ENCODE assay signal across 9 mouse cellular contexts in genomic region chr9:44485105-44485515, GRCm38 (mm10). TPM values are rescaled to one million over a fixed set of nuclear protein-coding genes. Genes with fewer than 3 reads are reported as not detected.
DNase-seq lines count a peak whose midpoint lies in the region; ATAC-seq and TF ChIP-seq lines count a peak whose summit lies in the region.
"Had no signal": no experiment of that assay in that cellular context is flagged by ENCODE, and none has a peak within 500 bp of the region (broad histone marks: within the 10 kb centered on the region; RNA-seq: fewer than 3 reads in every experiment).

No protein-coding gene starts in this region.

- no peak overlapping the region for H3K4me3 ChIP-seq in CH12.LX (replicated peaks in 1 of 3; ENCODE audit: low read depth in 2 of 3, low read length in 2 of 3, poor library complexity in 1 of 3)
- peak overlapping the region; percentile 97 for H3K4me3 ChIP-seq in hindbrain, embryonic 11.5 days (ENCODE audit: low read depth, low read length)
- H3K4me3 ChIP-seq in liver, embryonic 13.5 days (replicated peaks) = peak overlapping the region; percentile 72

- peaks cover 0 to 28% of the 10 kb centered on the region in 2 experiments for H3K36me3 ChIP-seq in CH12.LX (replicated peaks in 1 of 2; ENCODE audit: control insufficient read depth in 1 of 2, insufficient read depth in 1 of 2, low read length in 1 of 2)
- no peaks in the 10 kb centered on the region for H3K36me3 ChIP-seq in hindbrain, embryonic 11.5 days (ENCODE audit: control insufficient read depth, insufficient read depth, low read length)
- H3K36me3 ChIP-seq in liver, embryonic 13.5 days = no peaks in the 10 kb centered on the region

- intact Hi-C loops in gastrocnemius, postnatal 14 days (cut with DNase I; ENCODE audit: low total_unique reads) = no loop called here

- peaks cover 13 to 81% of the 10 kb centered on the region in 2 experiments for H3K4me1 ChIP-seq in CH12.LX (ENCODE audit: control insufficient read depth in 1 of 2, insufficient read depth in 2 of 2)
- peaks cover 54% of the 10 kb centered on the region for H3K4me1 ChIP-seq in hindbrain, embryonic 11.5 days (replicated peaks; ENCODE audit: control insufficient read depth, insufficient read depth, low read length)
- peaks cover 73% of the 10 kb centered on the region for H3K4me1 ChIP-seq in liver, embryonic 13.5 days (replicated peaks)

- TF ChIP-seq CTCF in CH12.LX (conservative IDR thresholded peaks at IDR 0.05 in 1 of 2, IDR thresholded peaks at IDR 0.05 in 1 of 2; ENCODE audit: low read depth in 2 of 2, low read length in 2 of 2) = no peak

- H3K79me2 ChIP-seq in CH12.LX (replicated peaks; ENCODE audit: control insufficient read depth, extremely low read depth, insufficient read depth, poor library complexity, severe bottlenecking) = no peaks in the 10 kb centered on the region

- no peak for TF ChIP-seq RAD21 in CH12.LX (IDR thresholded peaks at IDR 0.05; ENCODE audit: low read depth, low read length)

- no peak for TF ChIP-seq EP300 in CH12.LX (IDR thresholded peaks at IDR 0.05; ENCODE audit: low read length)

- 34% methylated on average over 6 of the region's 6 CpGs for WGBS in hindbrain, embryonic 11.5 days
- WGBS in liver, embryonic 13.5 days (ENCODE audit: insufficient replicate concordance) = 52% methylated on average over 6 of the region's 6 CpGs

- in situ Hi-C loops in CH12.LX (cut with MboI; ENCODE audit: low pct_ligation_motif_present, low pct_unique_long_range_greater_than_20kb, low sequenced_read_pairs) = no loop called here

- no peak overlapping the region for H3K9ac ChIP-seq in CH12.LX (ENCODE audit: insufficient read depth, low read depth)
- H3K9ac ChIP-seq in hindbrain, embryonic 11.5 days (ENCODE audit: low read depth, low read length) = peak overlapping the region; percentile 98; the same call in 1 of the 2 replicates
- H3K9ac ChIP-seq in liver, embryonic 13.5 days = peak overlapping the region; percentile 40; the same call in 1 of the 2 replicates

- no peaks in the 10 kb centered on the region for H3K9me3 ChIP-seq in CH12.LX (replicated peaks; ENCODE audit: low read length)
- no peaks in the 10 kb centered on the region for H3K9me3 ChIP-seq in hindbrain, embryonic 11.5 days (ENCODE audit: control insufficient read depth, low read length)
- H3K9me3 ChIP-seq in liver, embryonic 13.5 days (replicated peaks) = no peaks in the 10 kb centered on the region

- H3K27me3 ChIP-seq in CH12.LX (replicated peaks) = peaks cover 5% of the 10 kb centered on the region
- no peaks in the 10 kb centered on the region for H3K27me3 ChIP-seq in hindbrain, embryonic 11.5 days (ENCODE audit: control insufficient read depth, insufficient read depth, low read length)
- peaks cover 52% of the 10 kb centered on the region for H3K27me3 ChIP-seq in liver, embryonic 13.5 days

- H3K27ac ChIP-seq in CH12.LX (ENCODE audit: insufficient read depth, low read depth) = no peak overlapping the region
- no peak overlapping the region for H3K27ac ChIP-seq in hindbrain, embryonic 11.5 days (ENCODE audit: low read depth, low read length)
- peak overlapping the region; percentile 48; the same call in 1 of the 2 replicates for H3K27ac ChIP-seq in liver, embryonic 13.5 days

- ATAC-seq in hindbrain, embryonic 11.5 days (ENCODE audit: low FRiP score) = no peak
- no peak for ATAC-seq in liver, embryonic 13.5 days (ENCODE audit: low read depth)

- peak; percentile 49 for DNase-seq in cerebellum, adult 9-10 months
- DNase-seq in cerebellum, postnatal 10 days = no peak
- no peak for DNase-seq in CH12.LX (ENCODE audit: extremely low read depth)
- no peak for DNase-seq in hindbrain, embryonic 11.5 days (ENCODE audit: low spot score)
- DNase-seq in liver, embryonic 13.5 days = no peak
- no peak for DNase-seq in retina, embryonic 14.5 days (ENCODE audit: low spot score)
- no peak for DNase-seq in urinary bladder, postnatal 14 days (ENCODE audit: low spot score)
- no peak for DNase-seq in gastrocnemius, postnatal 14 days

- dilution Hi-C loops in CH12.LX (cut with MboI; ENCODE audit: extremely low pct_ligation_motif_present, extremely low pct_unique_long_range_greater_than_20kb, low sequenced_read_pairs) = no loop called here

- TF ChIP-seq POLR2A in CH12.LX (IDR thresholded peaks at IDR 0.05; ENCODE audit: low read depth, low read length) = no peak

- 0 out of 2 replicates have a peak overlapping the region, but pooled peaks have one; percentile 85 for H3K4me2 ChIP-seq in CH12.LX (ENCODE audit: insufficient read depth, low read depth, poor library complexity, severe bottlenecking)
- H3K4me2 ChIP-seq in hindbrain, embryonic 11.5 days (replicated peaks; ENCODE audit: low read depth, low read length) = peak overlapping the region; percentile 71
- peak overlapping the region; percentile 77 for H3K4me2 ChIP-seq in liver, embryonic 13.5 days

TF ChIP-seq in CH12.LX, 34 proteins besides CTCF, POLR2A, EP300 and RAD21:
- TF ChIP-seq TBP (conservative IDR thresholded peaks at IDR 0.05; ENCODE audit: low read depth, low read length) (no peak), CHD2 (IDR thresholded peaks at IDR 0.05; ENCODE audit: low read length) (no peak), ZC3H11A (IDR thresholded peaks at IDR 0.05; ENCODE audit: low read depth, low read length) (no peak), MEF2A (IDR thresholded peaks at IDR 0.05; ENCODE audit: borderline replicate concordance, low read depth, low read length) (no peak), HCFC1 (IDR thresholded peaks at IDR 0.05; ENCODE audit: low read depth, low read length) (no peak), KAT2A (IDR thresholded peaks at IDR 0.05; ENCODE audit: insufficient replicate concordance, low read length) (no peak), SMC3 (IDR thresholded peaks at IDR 0.05; ENCODE audit: low read depth, low read length) (no peak), JUN (IDR thresholded peaks at IDR 0.05; ENCODE audit: insufficient read depth, low read depth, low read length) (no peak), GABPA (IDR thresholded peaks at IDR 0.05; ENCODE audit: insufficient replicate concordance, low read depth, low read length) (no peak), ZNF384 (IDR thresholded peaks at IDR 0.05; ENCODE audit: low read depth, low read length) (no peak), CHD1 (IDR thresholded peaks at IDR 0.05; ENCODE audit: low read depth, low read length) (no peak), NELFE (IDR thresholded peaks at IDR 0.05; ENCODE audit: low read depth, low read length) (no peak), UBTF (IDR thresholded peaks at IDR 0.05; ENCODE audit: low read depth, low read length) (no peak), MXI1 (IDR thresholded peaks at IDR 0.05; ENCODE audit: low read depth, low read length) (no peak), JUND (conservative IDR thresholded peaks at IDR 0.05; ENCODE audit: low read depth, low read length) (no peak), MAX (IDR thresholded peaks at IDR 0.05; ENCODE audit: low read length) (no peak), SIN3A (IDR thresholded peaks at IDR 0.05; ENCODE audit: low read length) (no peak), BHLHE40 (IDR thresholded peaks at IDR 0.05; ENCODE audit: low read depth, low read length) (no peak), RCOR1 (conservative IDR thresholded peaks at IDR 0.05; ENCODE audit: low read depth, low read length) (no peak), POLR2AphosphoS2 (IDR thresholded peaks at IDR 0.05; ENCODE audit: low read depth, low read length) (no peak)
TF ChIP-seq in CH12.LX: peak in this region for 0.

RNA-seq across cellular contexts. Expression of gene Bcl9l, which starts 2.5 kb away (rescaled TPM):
- total RNA-seq in CH12.LX (2012; rRNA removed) (0.88 and 1.6 TPM in 2 replicates), CH12.LX (2014; rRNA removed) (0.08 and 0.67 TPM in 2 replicates)
- 6.2 and 7.5 TPM in 2 replicates for polyA plus RNA-seq in CH12.LX (2012; ENCODE audit: insufficient read length, low read depth)
- 8.6 and 10.1 TPM in 2 replicates for polyA plus RNA-seq in hindbrain, embryonic 11.5 days (2014; fragmentation: Nextera tagmentation; extraction: Ambion mirVana)
- 1.0 and 1.5 TPM in 2 replicates for polyA plus RNA-seq in liver, embryonic 13.5 days (2015; fragmentation: Nextera tagmentation; extraction: Ambion mirVana)
- total RNA-seq in gastrocnemius, postnatal 14 days (2021) = 10 to 100 TPM; 38.9 to 44.2 TPM

RNA-seq across cellular contexts. Expression of gene Upk2, which starts 30.3 kb away (rescaled TPM):
- total RNA-seq in CH12.LX (2012; rRNA removed) (not detected in 2 replicates), CH12.LX (2014; rRNA removed) (not detected in 2 replicates)
- not detected in 2 replicates for polyA plus RNA-seq in CH12.LX (2012; ENCODE audit: insufficient read length, low read depth)
- polyA plus RNA-seq in hindbrain, embryonic 11.5 days (2014; fragmentation: Nextera tagmentation; extraction: Ambion mirVana) = 0.83 TPM in 1 of 2 replicates, not detected in the other
- not detected in 2 replicates for polyA plus RNA-seq in liver, embryonic 13.5 days (2015; fragmentation: Nextera tagmentation; extraction: Ambion mirVana)
- total RNA-seq in gastrocnemius, postnatal 14 days (2021) = under 1 TPM; 0.35 to 0.78 TPM
- total RNA-seq: left cerebral cortex, postnatal 10 days had no signal

RNA-seq across cellular contexts. Expression of gene Foxr1, which starts 44.2 kb away (rescaled TPM):
- total RNA-seq in CH12.LX (2012; rRNA removed) (0.08 and 0.21 TPM in 2 replicates), CH12.LX (2014; rRNA removed) (not detected in 2 replicates)
- polyA plus RNA-seq in CH12.LX (2012; ENCODE audit: insufficient read length, low read depth) = 1.4 and 1.5 TPM in 2 replicates
- polyA plus RNA-seq in hindbrain, embryonic 11.5 days (2014; fragmentation: Nextera tagmentation; extraction: Ambion mirVana) = not detected in 2 replicates
- polyA plus RNA-seq in liver, embryonic 13.5 days (2015; fragmentation: Nextera tagmentation; extraction: Ambion mirVana) = not detected in 2 replicates
- total RNA-seq in gastrocnemius, postnatal 14 days (2021) = not detected
- total RNA-seq: left cerebral cortex, postnatal 10 days had no signal

Comparison
In these comparisons a context has a peak if more than half of its experiments do, and no peak if none do; other contexts are left out.
1. H3K4me3 ChIP-seq: peak in hindbrain, embryonic 11.5 days (single experiment) and liver, embryonic 13.5 days (single experiment); none in CH12.LX (0 of 3).
2. Peak in every context shown above with its lines, with median percentiles within 50 percentile points of each other: H3K4me2 ChIP-seq.